Mouse (Mus musculus): ENCODE data around the gene B3gnt2.

Gene B3gnt2

GRCm38 (mm10) chr11:22846960-22847731, 13.6 kb downstream of the B3gnt2 start:
- no peak for DNase-seq

GRCm38 (mm10) chr11:22846093-22846835, 14.5 kb downstream of the B3gnt2 start:
- no peak for DNase-seq

DNA sequence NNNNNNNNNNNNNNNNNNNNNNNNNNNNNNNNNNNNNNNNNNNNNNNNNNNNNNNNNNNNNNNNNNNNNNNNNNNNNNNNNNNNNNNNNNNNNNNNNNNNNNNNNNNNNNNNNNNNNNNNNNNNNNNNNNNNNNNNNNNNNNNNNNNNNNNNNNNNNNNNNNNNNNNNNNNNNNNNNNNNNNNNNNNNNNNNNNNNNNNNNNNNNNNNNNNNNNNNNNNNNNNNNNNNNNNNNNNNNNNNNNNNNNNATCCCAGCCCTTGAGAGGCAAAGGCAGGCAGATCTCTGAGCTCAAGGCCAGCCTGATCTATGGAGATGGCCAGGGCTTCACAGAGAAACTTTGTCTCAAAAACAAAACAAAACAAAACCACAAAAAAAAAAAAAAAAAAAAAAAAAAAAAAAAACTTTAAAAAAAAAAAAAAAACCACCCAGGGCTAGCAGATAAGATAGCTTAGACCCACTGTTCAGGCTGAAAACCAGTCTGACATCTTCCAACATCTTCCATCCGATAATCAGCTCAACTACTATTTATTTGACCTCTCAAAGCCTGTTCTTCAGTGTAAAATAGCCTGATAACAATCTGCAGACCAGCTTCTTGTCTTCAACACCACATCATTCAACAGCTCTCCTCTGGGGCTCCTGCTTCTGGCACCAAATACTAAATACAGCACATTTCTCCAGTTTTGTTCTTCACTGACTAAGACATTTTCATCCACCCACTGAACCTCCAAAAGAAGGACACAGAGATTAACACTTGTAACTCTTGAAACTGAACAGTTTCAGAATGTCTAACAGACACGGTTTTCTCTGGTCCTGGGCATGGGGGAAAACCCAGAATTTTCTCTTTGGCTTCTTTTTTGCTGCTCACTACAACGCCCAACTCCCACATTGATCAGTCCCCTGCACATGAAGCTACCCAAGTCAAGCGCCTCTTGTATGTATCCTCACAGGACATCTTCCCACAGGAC, 15.7 kb downstream of the B3gnt2 start:
- DNase-seq, result no peak

GRCm38 (mm10) chr11:22839456-22839855, 21.3 kb downstream of the B3gnt2 start:
- DNase-seq, result no peak

DNA sequence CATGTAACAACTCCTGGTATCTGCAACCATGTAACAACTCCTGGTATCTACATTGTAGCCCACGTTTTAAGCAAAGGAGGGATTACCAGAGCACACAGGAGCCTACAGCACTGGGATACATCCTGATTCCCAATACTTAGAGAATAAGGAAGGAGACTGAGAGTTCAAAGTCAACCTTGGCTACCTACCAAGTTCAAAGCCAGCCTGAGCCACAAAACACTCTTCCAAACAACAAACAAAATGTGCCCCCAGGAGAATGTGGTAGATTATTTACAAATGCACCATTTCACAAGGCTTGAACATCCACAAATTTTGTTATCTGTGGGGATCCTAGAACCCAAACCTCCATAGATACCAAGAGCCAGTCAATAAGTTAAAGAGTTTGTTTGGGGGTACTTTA, 22.4 kb downstream of the B3gnt2 start:
- DNase-seq, result no peak

GRCm38 (mm10) chr11:22836269-22836668, 24.5 kb downstream of the B3gnt2 start:
- DNase-seq, result no peak

- no peak for DNase-seq
Measured at GRCm38 (mm10) chr11:22832600-22832999, 28.2 kb downstream of the B3gnt2 start.

GRCm38 (mm10) chr11:22831916-22832315, 28.8 kb downstream of the B3gnt2 start:
- no peak for DNase-seq

DNA sequence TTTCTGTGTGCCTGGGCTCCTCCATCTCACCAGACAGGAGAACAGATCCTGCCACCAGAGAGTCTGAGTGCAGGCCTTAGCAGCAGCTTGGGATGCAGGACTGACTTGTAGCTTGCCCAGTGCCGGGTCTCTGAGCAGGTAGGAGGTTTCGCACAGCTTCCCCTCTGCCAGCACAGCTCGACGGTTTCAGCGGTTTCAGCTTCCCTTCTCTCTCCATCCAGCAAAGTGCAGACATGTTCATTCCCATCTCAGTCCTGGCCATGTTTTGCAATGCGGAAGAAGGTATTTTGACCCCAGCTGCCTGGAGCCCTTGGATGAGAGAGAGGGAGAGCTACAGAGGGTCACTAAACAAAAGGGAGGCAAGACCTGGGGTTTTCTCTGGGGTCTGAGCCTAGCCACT, 30.1 kb downstream of the B3gnt2 start:
- DNase-seq, result no peak

DNA sequence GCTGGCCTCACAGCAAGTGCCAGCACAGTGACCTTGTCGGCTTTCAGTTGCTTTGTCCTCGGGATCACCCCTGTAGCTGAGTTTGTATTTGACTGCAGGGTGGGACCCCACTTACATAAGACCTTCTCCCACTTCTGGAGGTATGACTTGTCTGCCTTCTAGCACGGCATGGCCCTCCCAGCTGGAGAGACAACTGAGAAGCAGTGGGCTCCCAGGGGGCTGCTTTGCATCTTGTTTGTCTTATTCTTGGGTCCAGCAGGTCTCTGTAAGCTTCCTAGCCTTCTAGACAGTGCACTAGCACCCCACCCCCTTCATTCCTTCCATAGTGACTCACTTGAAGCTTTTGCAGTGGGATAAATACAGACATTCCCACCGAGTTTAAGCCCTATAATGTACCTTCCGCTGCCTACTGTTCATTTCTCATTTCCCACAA, 30.6 kb downstream of the B3gnt2 start:
- DNase-seq, result no peak

DNA sequence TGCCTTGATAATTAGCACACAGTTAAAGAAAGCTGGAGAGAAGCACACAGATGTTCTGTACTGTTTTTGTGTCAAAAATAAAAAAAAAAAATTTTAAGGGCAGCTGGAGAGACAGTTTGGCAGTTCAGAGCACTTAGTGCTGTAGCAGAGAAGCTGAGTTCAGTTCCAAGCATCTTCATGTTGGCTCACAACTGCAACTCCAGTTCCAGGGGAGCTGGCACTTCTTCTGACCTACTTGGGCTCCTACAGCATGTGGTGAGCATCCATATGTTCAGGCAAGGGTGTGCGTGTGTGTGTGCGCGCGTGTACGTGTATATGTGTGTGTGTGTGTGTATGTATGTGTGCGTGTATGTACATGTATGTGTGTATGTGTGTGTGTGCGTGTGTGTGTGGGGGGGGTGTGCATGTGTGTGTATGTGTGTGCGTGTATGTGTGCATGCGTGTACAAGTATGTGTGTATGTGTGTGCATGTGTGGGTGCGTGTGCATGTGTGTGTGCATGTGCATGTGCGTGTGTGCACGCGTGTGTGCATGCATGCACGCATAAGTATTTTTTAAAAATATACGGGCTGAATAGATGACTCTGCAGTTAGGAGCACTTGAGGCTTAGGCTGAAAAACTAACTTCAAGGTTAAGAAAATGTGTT, 31.7 kb downstream of the B3gnt2 start:
- no peak for DNase-seq

GRCm38 (mm10) chr11:22827514-22828080, 33.2 kb downstream of the B3gnt2 start:
- DNase-seq, result no peak

DNA sequence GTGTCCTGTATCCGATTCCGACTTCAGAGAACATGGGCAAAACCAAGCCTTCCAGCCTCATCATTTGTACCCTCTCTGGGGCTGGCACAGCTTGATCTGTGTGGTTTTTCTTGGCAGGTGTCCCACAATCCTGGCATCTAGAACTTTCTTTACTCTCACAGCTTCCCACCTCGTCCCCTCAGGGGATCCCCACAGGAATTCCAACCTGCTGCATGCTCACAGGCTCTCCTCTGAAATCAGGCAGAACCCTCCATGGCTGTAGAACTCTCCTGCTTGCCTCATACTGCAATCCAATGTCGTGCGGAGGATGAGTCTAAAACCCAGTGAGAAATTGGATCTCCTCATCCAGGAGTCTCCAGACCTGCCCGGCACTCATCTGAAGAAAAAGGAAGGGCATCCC, 34.1 kb downstream of the B3gnt2 start:
- DNase-seq, result no peak

GRCm38 (mm10) chr11:22826051-22826450, 34.7 kb downstream of the B3gnt2 start:
- no peak for DNase-seq

GRCm38 (mm10) chr11:22825548-22825947, 35.2 kb downstream of the B3gnt2 start:
- no peak for DNase-seq

DNA sequence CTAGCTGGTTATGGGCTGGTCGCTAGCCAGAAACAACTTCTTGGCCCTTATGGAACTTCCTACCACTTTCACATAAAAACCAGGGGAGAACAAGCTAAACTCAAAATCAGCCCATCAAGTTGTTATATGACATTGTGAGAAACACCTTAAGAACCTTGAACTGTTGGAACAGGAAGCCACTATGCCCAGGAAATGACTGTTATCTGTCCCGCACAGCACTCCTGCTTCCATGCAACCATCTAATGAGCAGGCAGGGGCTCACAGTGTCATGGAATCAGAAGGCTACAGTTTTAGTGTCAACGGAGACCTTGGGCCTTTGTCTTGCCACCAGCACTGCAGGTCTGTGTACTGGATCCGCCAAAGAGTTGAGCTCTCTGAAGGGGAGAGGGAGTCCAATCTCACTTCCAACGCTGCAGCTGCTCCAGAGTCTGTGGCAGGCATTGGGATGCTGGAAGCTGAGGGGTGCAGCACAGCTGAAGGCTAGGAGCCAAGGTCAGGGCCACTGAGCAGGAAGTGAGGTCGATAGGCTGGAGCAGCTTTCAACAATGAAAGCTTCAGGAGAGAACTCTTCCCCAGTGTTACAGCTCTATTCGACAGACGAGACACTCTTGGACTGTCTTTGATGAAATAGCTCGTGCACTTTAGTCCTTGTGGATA, 36.6 kb downstream of the B3gnt2 start:
- DNase-seq, result no peak

DNA sequence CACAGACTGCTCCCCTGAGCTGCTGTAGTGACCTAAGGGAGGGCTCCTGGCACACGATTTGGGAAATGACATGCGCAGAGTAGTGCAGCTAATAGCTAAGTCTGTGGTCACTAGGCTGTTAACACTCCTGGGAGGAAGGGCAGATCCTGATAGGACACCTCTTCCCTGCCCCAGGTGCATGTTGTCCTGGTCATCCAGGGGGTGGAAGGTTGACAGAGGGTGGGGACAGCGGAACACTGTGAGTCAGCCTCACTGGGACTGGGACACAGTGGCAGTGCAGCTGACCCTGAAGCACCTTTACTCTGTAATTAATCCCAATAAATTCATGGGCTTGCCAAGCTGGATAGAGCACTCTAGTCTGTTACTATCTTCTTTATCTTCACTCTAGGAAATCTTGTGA, 39.5 kb downstream of the B3gnt2 start:
- no peak for DNase-seq

GRCm38 (mm10) chr11:22818371-22818770, 42.4 kb downstream of the B3gnt2 start:
- no peak for DNase-seq

- DNase-seq, result no peak
Measured at GRCm38 (mm10) chr11:22815877-22816276, 44.9 kb downstream of the B3gnt2 start.

DNA sequence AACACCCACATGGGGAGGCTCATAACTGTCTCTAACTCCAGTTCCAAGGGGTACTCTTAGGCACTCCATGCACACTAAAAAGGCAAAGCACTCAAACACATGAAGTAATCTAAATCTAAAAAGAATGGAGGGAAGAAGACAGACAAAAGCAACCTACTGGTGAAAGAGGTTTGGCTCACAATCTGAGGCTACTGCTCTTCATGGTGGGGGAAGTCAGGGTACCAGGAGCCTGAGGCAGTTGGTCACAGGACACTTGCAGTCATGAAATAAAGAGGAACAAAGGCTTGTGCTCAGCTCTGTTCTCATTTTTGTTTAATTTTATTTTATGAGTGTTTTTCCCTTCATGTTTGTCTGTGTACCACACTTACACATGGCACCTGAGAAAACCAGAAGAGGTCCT, 45.6 kb downstream of the B3gnt2 start:
- DNase-seq, result no peak

GRCm38 (mm10) chr11:22813921-22814704, 46.6 kb downstream of the B3gnt2 start:
- no peak for DNase-seq

Measured in right cerebral cortex, postnatal 4 days (tissue).